Mouse (Mus musculus) c-Kit-negative CD71-positive TER-119-positive erythroid progenitor cells, embryonic 14.5 days (primary cell): Measurements from ENCODE around the gene Bhlha15.
A peak's percentile ranks its signal among the peaks of the same experiment; 100 is the strongest.

Experiments used
- DNase-seq: peaks from one replicate; pipeline ENCODE4 v3.0.0-alpha.2; 2013; ENCODE audit warnings: low read depth, low spot score

Gene Bhlha15

GRCm38 (mm10) chr5:144191026-144191425 lies 940 bp downstream of the Bhlha15 start:
- no peak for DNase-seq

- DNase-seq, result no peak
Measured at GRCm38 (mm10) chr5:144192673-144193072, 2.6 kb downstream of the Bhlha15 start.

GRCm38 (mm10) chr5:144194416-144194815 lies 4.3 kb downstream of the Bhlha15 start:
- no peak for DNase-seq

- DNase-seq, result no peak
Measured at GRCm38 (mm10) chr5:144195567-144195966, 5.5 kb downstream of the Bhlha15 start.

- DNase-seq, result no peak
Measured at GRCm38 (mm10) chr5:144200616-144201015, 10.5 kb downstream of the Bhlha15 start.

DNA sequence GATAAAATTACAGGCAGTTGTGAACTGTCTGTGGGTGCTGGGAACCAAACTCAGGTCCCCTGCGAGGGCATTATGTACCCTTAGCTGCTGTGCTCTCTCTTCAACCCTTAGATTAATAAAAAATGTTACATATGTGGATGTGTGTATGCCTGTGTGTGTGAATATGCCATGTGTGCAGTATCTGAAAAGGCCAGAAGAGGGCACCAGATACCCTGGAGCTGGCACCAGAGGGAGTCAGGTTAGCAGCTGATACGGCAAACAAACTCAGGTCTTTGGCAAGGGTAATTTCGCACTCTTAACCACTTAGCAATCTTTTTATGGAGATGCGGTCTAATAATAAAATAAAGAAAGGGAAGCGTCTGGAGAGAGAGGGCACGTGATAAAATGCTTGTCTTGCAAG lies 12.3 kb downstream of the Bhlha15 start:
- DNase-seq, result no peak

GRCm38 (mm10) chr5:144203398-144203959 lies 13.4 kb downstream of the Bhlha15 start:
- DNase-seq, result no peak

- DNase-seq, result no peak
Measured at GRCm38 (mm10) chr5:144204303-144204702, 14.2 kb downstream of the Bhlha15 start.

- DNase-seq, result no peak
Measured at GRCm38 (mm10) chr5:144204911-144205310, 14.8 kb downstream of the Bhlha15 start.

GRCm38 (mm10) chr5:144206069-144206468 lies 16.0 kb downstream of the Bhlha15 start:
- DNase-seq, result no peak

GRCm38 (mm10) chr5:144207478-144207877 lies 17.4 kb downstream of the Bhlha15 start:
- no peak for DNase-seq

GRCm38 (mm10) chr5:144214453-144214852 lies 24.4 kb downstream of the Bhlha15 start:
- DNase-seq, result no peak

GRCm38 (mm10) chr5:144215992-144216391 lies 25.9 kb downstream of the Bhlha15 start:
- no peak for DNase-seq

GRCm38 (mm10) chr5:144218061-144218460 lies 28.0 kb downstream of the Bhlha15 start:
- no peak for DNase-seq

DNA sequence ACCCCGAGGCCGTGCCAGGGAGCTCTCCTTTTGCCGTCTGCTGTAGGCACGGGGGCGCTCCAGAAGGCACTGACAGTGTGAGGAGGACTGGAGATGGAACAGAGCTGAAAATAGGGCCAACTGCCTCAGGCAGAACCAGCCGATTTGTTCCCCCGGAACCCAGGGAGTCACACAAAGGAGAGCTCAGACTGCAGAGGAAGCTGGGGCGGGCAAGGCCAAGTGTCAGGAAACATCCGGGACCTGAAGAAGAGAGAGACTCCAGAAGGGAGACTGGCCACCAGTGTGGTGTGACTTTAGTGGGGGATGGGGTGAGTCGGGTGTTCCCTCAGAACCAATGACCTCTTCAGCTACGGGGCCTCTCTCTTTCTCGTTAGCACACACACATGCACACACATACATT lies 29.2 kb downstream of the Bhlha15 start:
- DNase-seq, result no peak

DNA sequence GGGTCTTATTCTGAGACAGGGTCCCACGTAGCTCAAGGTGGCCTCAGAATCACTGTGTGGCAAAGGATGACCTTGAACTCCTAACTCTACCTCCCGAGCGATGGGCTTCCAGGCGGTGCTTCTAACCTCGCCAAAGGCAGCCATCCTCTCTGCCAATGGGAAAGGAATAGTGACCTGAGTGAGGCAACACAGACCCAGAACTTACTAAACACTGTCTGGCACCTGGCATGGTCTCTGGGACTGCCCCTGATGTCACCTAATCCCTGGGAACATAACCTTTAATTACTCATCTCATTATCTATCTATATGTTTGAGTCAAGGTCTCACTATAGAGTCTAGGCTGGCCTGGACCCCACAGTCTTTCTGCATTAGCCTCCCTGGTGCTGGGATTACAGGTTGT lies 29.9 kb downstream of the Bhlha15 start:
- DNase-seq, result no peak

DNA sequence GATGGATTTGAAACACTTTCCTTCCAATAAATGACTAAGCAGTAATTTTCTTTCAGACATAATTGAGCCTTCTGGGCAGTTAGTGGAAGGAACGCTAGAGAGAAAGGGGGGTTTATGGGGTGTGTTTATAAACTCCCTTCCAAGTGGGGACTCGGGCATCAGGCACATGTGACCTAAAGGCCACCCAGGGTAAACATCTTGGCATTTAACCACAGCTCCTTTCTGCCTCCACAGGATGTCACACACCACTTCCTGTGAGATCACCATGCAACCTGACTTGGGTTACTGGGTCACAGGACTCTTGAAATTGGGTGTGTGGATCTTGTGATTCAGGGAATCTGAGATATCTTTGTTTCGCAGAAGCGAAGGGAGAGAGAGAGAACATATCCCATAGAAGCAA lies 31.2 kb downstream of the Bhlha15 start:
- no peak for DNase-seq

DNA sequence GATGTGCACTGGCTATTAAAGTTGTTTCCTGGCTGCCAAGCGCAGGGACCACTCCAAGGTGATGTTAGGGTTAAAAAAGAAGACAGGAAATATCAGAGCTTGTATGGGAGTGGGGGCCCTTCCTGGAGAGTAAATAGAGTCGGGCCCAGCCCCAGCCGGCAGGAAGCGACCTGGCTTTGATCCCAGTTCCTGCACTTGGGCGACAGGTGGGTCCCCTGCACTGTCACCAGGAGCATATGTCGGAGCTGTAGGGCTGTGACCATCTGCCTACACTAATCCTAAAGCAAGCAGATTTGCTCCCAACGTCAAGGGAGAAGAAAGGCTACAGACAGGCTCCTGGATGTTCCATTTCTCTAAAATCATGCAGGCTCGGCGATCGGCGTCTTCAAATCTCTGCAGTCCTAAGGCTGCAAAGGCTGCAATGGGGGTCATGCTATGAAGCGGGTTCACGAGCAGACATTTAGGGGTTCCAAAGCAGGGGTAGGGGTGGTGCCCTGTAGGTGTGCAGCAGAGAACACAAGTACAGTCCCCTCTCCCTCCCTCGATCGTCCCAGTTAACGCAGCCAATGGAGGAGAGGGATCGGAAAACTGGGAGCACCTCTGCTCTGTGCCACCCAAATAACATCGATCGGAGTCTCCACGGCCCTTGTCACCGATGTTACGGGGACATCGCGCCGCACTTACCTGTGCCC lies 32.9 kb downstream of the Bhlha15 start:
- DNase-seq, result no peak

DNA sequence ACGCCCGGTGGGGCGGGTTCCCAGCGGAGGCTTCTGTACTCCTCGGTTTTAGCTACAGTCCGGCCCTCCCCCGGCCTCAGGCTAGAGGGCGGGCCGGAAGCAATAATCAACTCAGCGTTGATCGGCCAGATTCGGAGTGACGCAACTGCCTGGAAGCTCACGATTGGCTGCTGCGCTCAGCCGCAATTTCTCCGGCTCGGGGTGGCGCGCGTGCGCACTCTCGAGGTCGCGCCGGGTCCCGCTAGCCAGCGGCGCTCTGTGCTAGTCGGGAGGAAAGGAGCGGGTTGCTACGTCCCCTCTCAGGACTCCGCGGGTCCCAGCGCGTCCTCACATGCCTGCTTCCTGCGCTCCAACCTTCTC lies 33.4 kb downstream of the Bhlha15 start, which contains the start of gene Tecpr1:
Gene Tecpr1 (minus strand): TSS at position 113 of the 360 bp plus-strand sequence.
- peak; percentile 76 for DNase-seq

DNA sequence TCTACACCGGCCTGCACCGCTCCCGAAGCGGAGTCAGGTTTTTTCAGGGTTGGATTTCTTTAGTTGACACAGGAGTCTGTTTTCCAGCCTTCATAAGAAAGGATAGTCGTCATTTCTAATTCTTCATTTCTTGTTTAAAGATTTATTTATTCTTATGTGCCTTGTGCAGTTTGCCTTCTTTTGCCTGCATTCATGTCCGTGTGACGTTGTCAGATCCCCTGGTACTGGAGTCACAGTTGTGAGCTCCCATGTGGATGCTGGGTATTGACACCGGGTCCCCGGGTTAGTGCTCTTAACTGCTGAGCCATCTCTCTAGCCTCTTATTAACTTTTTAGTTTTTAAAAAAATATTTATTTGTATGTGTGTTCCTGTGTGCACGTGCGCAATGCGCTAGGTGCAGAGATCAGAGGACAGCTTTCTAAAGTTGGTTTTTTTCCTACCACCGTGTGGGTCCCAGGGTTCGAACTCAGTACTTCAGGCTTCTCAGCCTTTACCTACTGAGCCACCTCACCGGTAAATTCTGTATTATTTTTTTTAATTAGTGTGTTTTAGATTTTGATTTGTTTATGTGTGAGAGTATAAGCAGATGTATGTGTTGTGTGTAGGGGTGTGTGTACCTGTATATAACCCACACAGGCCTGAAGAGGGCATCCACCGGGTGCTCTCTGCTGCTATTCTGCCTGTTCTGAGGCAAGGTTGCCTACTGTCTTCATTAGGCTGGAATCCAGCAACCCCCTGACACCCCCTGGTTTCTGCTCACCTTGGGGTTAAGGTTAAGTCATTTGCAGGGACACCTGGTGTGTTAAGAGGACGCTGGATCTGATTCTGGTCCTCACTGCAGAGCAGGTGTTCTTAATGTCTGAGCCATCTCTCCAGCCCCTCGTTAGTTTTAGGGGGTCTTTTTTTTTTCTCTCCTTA lies 34.1 kb downstream of the Bhlha15 start:
- no peak for DNase-seq

- DNase-seq, result no peak
Measured at GRCm38 (mm10) chr5:144226220-144226619, 36.1 kb downstream of the Bhlha15 start.

GRCm38 (mm10) chr5:144230216-144230615 lies 40.1 kb downstream of the Bhlha15 start:
- DNase-seq, result no peak
